Mouse (Mus musculus): Measurements from ENCODE around the gene Sgcb. TPM values are rescaled to one million over a fixed set of nuclear protein-coding genes. Genes with fewer than 3 reads are reported as not detected.

Gene Sgcb
- polyA plus RNA-seq (2012; rRNA removed), result 48.6 and 50.3 TPM in 2 replicates

GRCm38 (mm10) chr5:73647261-73647900, at the start of gene Sgcb:
Sgcb (minus strand) TSS chr5:73647790.
- H3K27ac ChIP-seq (ENCODE audit: insufficient read depth, low read length), result 0 out of 2 replicates have a peak within 1 kb of the TSS, but pooled peaks have one; percentile 10
- TF ChIP-seq POLR2A (IDR thresholded peaks at IDR 0.05; ENCODE audit: extremely low read depth, insufficient read depth, low read length) (peak; percentile 60; the same call in 1 of the 2 replicates), CTCF (IDR thresholded peaks at IDR 0.05; ENCODE audit: extremely low read depth, insufficient read depth, low read length) (no peak)
- peak within 1 kb of the TSS; percentile 71 for H3K4me3 ChIP-seq (ENCODE audit: insufficient read depth, low read length)
- peaks cover 4% of the 10 kb centered on the region; the same call in 1 of the 2 replicates for H3K4me1 ChIP-seq (ENCODE audit: control insufficient read depth, insufficient read depth, low read length)

- no peak overlapping the region for H3K27ac ChIP-seq (ENCODE audit: insufficient read depth, low read length)
- TF ChIP-seq CTCF (IDR thresholded peaks at IDR 0.05; ENCODE audit: extremely low read depth, insufficient read depth, low read length) (no peak), POLR2A (IDR thresholded peaks at IDR 0.05; ENCODE audit: extremely low read depth, insufficient read depth, low read length) (no peak)
- H3K4me1 ChIP-seq (ENCODE audit: control insufficient read depth, insufficient read depth, low read length), result no peaks in the 10 kb centered on the region
- H3K4me3 ChIP-seq (ENCODE audit: insufficient read depth, low read length), result no peak overlapping the region
Measured at GRCm38 (mm10) chr5:73694254-73695015, 46.8 kb upstream of the Sgcb start.

GRCm38 (mm10) chr5:73693778-73694177, 46.2 kb upstream of the Sgcb start:
- TF ChIP-seq POLR2A (IDR thresholded peaks at IDR 0.05; ENCODE audit: extremely low read depth, insufficient read depth, low read length), result no peak
- no peak for TF ChIP-seq CTCF (IDR thresholded peaks at IDR 0.05; ENCODE audit: extremely low read depth, insufficient read depth, low read length)
- Histone ChIP-seq H3K4me1 (ENCODE audit: control insufficient read depth, insufficient read depth, low read length) (no peaks in the 10 kb centered on the region), H3K27ac (ENCODE audit: insufficient read depth, low read length) (no peak overlapping the region), H3K4me3 (ENCODE audit: insufficient read depth, low read length) (no peak overlapping the region)

- Histone ChIP-seq H3K4me3 (ENCODE audit: insufficient read depth, low read length) (no peak overlapping the region), H3K27ac (ENCODE audit: insufficient read depth, low read length) (no peak overlapping the region), H3K4me1 (ENCODE audit: control insufficient read depth, insufficient read depth, low read length) (no peaks in the 10 kb centered on the region)
- TF ChIP-seq POLR2A (IDR thresholded peaks at IDR 0.05; ENCODE audit: extremely low read depth, insufficient read depth, low read length), result no peak
Measured at GRCm38 (mm10) chr5:73691723-73692520, 44.3 kb upstream of the Sgcb start.

GRCm38 (mm10) chr5:73690146-73690545, 42.6 kb upstream of the Sgcb start:
- no peak overlapping the region for H3K4me3 ChIP-seq (ENCODE audit: insufficient read depth, low read length)
- no peak for TF ChIP-seq CTCF (IDR thresholded peaks at IDR 0.05; ENCODE audit: extremely low read depth, insufficient read depth, low read length)
- no peak for TF ChIP-seq POLR2A (IDR thresholded peaks at IDR 0.05; ENCODE audit: extremely low read depth, insufficient read depth, low read length)
- no peak overlapping the region for H3K27ac ChIP-seq (ENCODE audit: insufficient read depth, low read length)

GRCm38 (mm10) chr5:73688576-73688975, 41.0 kb upstream of the Sgcb start:
- no peak for TF ChIP-seq CTCF (IDR thresholded peaks at IDR 0.05; ENCODE audit: extremely low read depth, insufficient read depth, low read length)
- TF ChIP-seq POLR2A (IDR thresholded peaks at IDR 0.05; ENCODE audit: extremely low read depth, insufficient read depth, low read length), result no peak
- no peak overlapping the region for H3K27ac ChIP-seq (ENCODE audit: insufficient read depth, low read length)
- no peak overlapping the region for H3K4me3 ChIP-seq (ENCODE audit: insufficient read depth, low read length)
- H3K4me1 ChIP-seq (ENCODE audit: control insufficient read depth, insufficient read depth, low read length), result no peaks in the 10 kb centered on the region

More at GRCm38 (mm10) chr5:73690146-73690545, 42.6 kb upstream of the Sgcb start:
- H3K4me1 ChIP-seq (ENCODE audit: control insufficient read depth, insufficient read depth, low read length), result no peaks in the 10 kb centered on the region

GRCm38 (mm10) chr5:73686149-73686548, 38.6 kb upstream of the Sgcb start:
- TF ChIP-seq POLR2A (IDR thresholded peaks at IDR 0.05; ENCODE audit: extremely low read depth, insufficient read depth, low read length), result no peak
- TF ChIP-seq CTCF (IDR thresholded peaks at IDR 0.05; ENCODE audit: extremely low read depth, insufficient read depth, low read length), result peak; percentile 63
- no peak overlapping the region for H3K4me3 ChIP-seq (ENCODE audit: insufficient read depth, low read length)
- H3K4me1 ChIP-seq (ENCODE audit: control insufficient read depth, insufficient read depth, low read length), result no peaks in the 10 kb centered on the region
- no peak overlapping the region for H3K27ac ChIP-seq (ENCODE audit: insufficient read depth, low read length)

GRCm38 (mm10) chr5:73683706-73684409, 36.3 kb upstream of the Sgcb start:
- no peak overlapping the region for H3K4me3 ChIP-seq (ENCODE audit: insufficient read depth, low read length)
- H3K27ac ChIP-seq (ENCODE audit: insufficient read depth, low read length), result no peak overlapping the region
- TF ChIP-seq CTCF (IDR thresholded peaks at IDR 0.05; ENCODE audit: extremely low read depth, insufficient read depth, low read length) (peak; percentile 29), POLR2A (IDR thresholded peaks at IDR 0.05; ENCODE audit: extremely low read depth, insufficient read depth, low read length) (no peak)

GRCm38 (mm10) chr5:73683221-73683620, 35.6 kb upstream of the Sgcb start:
- H3K4me3 ChIP-seq (ENCODE audit: insufficient read depth, low read length), result no peak overlapping the region
- no peaks in the 10 kb centered on the region for H3K4me1 ChIP-seq (ENCODE audit: control insufficient read depth, insufficient read depth, low read length)
- TF ChIP-seq CTCF (IDR thresholded peaks at IDR 0.05; ENCODE audit: extremely low read depth, insufficient read depth, low read length) (no peak), POLR2A (IDR thresholded peaks at IDR 0.05; ENCODE audit: extremely low read depth, insufficient read depth, low read length) (no peak)
- H3K27ac ChIP-seq (ENCODE audit: insufficient read depth, low read length), result no peak overlapping the region

More at GRCm38 (mm10) chr5:73683706-73684409, 36.3 kb upstream of the Sgcb start:
- no peaks in the 10 kb centered on the region for H3K4me1 ChIP-seq (ENCODE audit: control insufficient read depth, insufficient read depth, low read length)
